ENCODE assay signal across 17 mouse cellular contexts in genomic region chr2:140705278-140705677, GRCm38 (mm10). TPM values are rescaled to one million over a fixed set of nuclear protein-coding genes. Genes with fewer than 3 reads are reported as not detected.
A peak's percentile ranks its signal among the peaks of the same experiment; 100 is the strongest.
DNase-seq lines count a peak whose midpoint lies in the region; ATAC-seq and TF ChIP-seq lines count a peak whose summit lies in the region.
"Had no signal": no experiment of that assay in that cellular context is flagged by ENCODE, and none has a peak within 500 bp of the region (broad histone marks: within the 10 kb centered on the region; RNA-seq: fewer than 3 reads in every experiment).

No protein-coding gene starts in this region.

- H3K9ac ChIP-seq in embryonic facial prominence, embryonic 11.5 days (replicated peaks; ENCODE audit: low read length) = no peak overlapping the region
- no peak overlapping the region for H3K9ac ChIP-seq in hindbrain, embryonic 14.5 days
- no peak overlapping the region for H3K9ac ChIP-seq in midbrain, embryonic 11.5 days (ENCODE audit: low read length)
- H3K9ac ChIP-seq in kidney, embryonic 15.5 days = no peak overlapping the region
- H3K9ac ChIP-seq: liver, embryonic 12.5 days had no signal

- no peaks in the 10 kb centered on the region for H3K27me3 ChIP-seq in embryonic facial prominence, embryonic 11.5 days (ENCODE audit: control insufficient read depth, insufficient read depth, low read length)
- H3K27me3 ChIP-seq in hindbrain, embryonic 14.5 days (ENCODE audit: control insufficient read depth, insufficient read depth, low read length) = no peaks in the 10 kb centered on the region
- no peaks in the 10 kb centered on the region for H3K27me3 ChIP-seq in midbrain, embryonic 11.5 days (ENCODE audit: control insufficient read depth, insufficient read depth, low read length)
- no peaks in the 10 kb centered on the region for H3K27me3 ChIP-seq in kidney, embryonic 15.5 days
- H3K27me3 ChIP-seq: liver, embryonic 12.5 days; megakaryocyte, embryonic 14.5 days had no signal

- H3K4me1 ChIP-seq in embryonic facial prominence, embryonic 11.5 days (ENCODE audit: control insufficient read depth, insufficient read depth, low read length) = 0 out of 2 replicates have a peak, but pooled peaks cover 4% of the 10 kb centered on the region
- H3K4me1 ChIP-seq in hindbrain, embryonic 14.5 days (replicated peaks; ENCODE audit: control insufficient read depth, insufficient read depth, low read length) = peaks cover 13% of the 10 kb centered on the region
- H3K4me1 ChIP-seq in midbrain, embryonic 11.5 days (ENCODE audit: control insufficient read depth, insufficient read depth, low read length) = peaks cover 20% of the 10 kb centered on the region
- peaks cover 4% of the 10 kb centered on the region; the same call in 1 of the 2 replicates for H3K4me1 ChIP-seq in kidney, embryonic 15.5 days
- H3K4me1 ChIP-seq: liver, embryonic 12.5 days; megakaryocyte, embryonic 14.5 days had no signal

- 4% methylated on average over 2 of the region's 2 CpGs for WGBS in embryonic facial prominence, embryonic 11.5 days
- WGBS in hindbrain, embryonic 14.5 days = 7% methylated on average over 2 of the region's 2 CpGs
- WGBS in midbrain, embryonic 11.5 days = 3% methylated on average over 2 of the region's 2 CpGs
- 14% methylated on average over 2 of the region's 2 CpGs for WGBS in kidney, embryonic 15.5 days

- H3K4me2 ChIP-seq in embryonic facial prominence, embryonic 11.5 days (ENCODE audit: low read depth, low read length) = no peak overlapping the region
- H3K4me2 ChIP-seq in hindbrain, embryonic 14.5 days (replicated peaks) = no peak overlapping the region
- H3K4me2 ChIP-seq in midbrain, embryonic 11.5 days = no peak overlapping the region; the same call in 1 of the 2 replicates
- no peak overlapping the region for H3K4me2 ChIP-seq in kidney, embryonic 15.5 days
- H3K4me2 ChIP-seq: liver, embryonic 12.5 days had no signal

- no peak for TF ChIP-seq POLR2A in brain, embryonic 14.5 days (IDR thresholded peaks at IDR 0.05; ENCODE audit: borderline replicate concordance, extremely low read depth, insufficient read depth, insufficient read length, poor library complexity, severe bottlenecking)

- peak; percentile 81 for DNase-seq in brain, embryonic 14.5 days (ENCODE audit: low read depth)
- peak; percentile 62 for DNase-seq in embryonic facial prominence, embryonic 11.5 days (ENCODE audit: low spot score)
- DNase-seq in hindbrain, embryonic 14.5 days (ENCODE audit: low spot score) = peak; percentile 34
- DNase-seq in midbrain, embryonic 11.5 days (ENCODE audit: low spot score, missing footprints) = peak; percentile 93
- DNase-seq in spleen, adult 18-20 months = no peak
- DNase-seq in kidney, postnatal 10 days = no peak
- DNase-seq in heart, postnatal 36 days = no peak
- DNase-seq: adrenal gland, adult 2 months; cerebellum, postnatal 14 days; gastrocnemius, adult 2 months; heart, postnatal 14 days; kidney, adult 11 months; right cerebral cortex, adult 18-20 months had no signal

- TF ChIP-seq CTCF in brain, embryonic 14.5 days (IDR thresholded peaks at IDR 0.05; ENCODE audit: borderline replicate concordance, extremely low read depth, insufficient read depth, insufficient read length) = no peak

- intact Hi-C loops in heart, postnatal 36 days (cut with DNase I) = no loop called here

- H3K9me3 ChIP-seq in embryonic facial prominence, embryonic 11.5 days (replicated peaks; ENCODE audit: control insufficient read depth, low read length) = no peaks in the 10 kb centered on the region
- H3K9me3 ChIP-seq in hindbrain, embryonic 14.5 days (ENCODE audit: control insufficient read depth, low read length) = no peaks in the 10 kb centered on the region
- no peaks in the 10 kb centered on the region for H3K9me3 ChIP-seq in midbrain, embryonic 11.5 days (ENCODE audit: control insufficient read depth, low read length)
- H3K9me3 ChIP-seq in kidney, embryonic 15.5 days (replicated peaks) = no peaks in the 10 kb centered on the region
- H3K9me3 ChIP-seq: liver, embryonic 12.5 days; megakaryocyte, embryonic 14.5 days had no signal

- H3K27ac ChIP-seq in embryonic facial prominence, embryonic 11.5 days (replicated peaks; ENCODE audit: low read depth, low read length) = no peak overlapping the region
- no peak overlapping the region for H3K27ac ChIP-seq in hindbrain, embryonic 14.5 days
- no peak overlapping the region for H3K27ac ChIP-seq in midbrain, embryonic 11.5 days (ENCODE audit: low read depth, low read length)
- H3K27ac ChIP-seq in kidney, embryonic 15.5 days = no peak overlapping the region
- H3K27ac ChIP-seq: gastrocnemius, adult 2 months; liver, embryonic 12.5 days; stomach, postnatal 0 days had no signal

- no peaks in the 10 kb centered on the region for H3K36me3 ChIP-seq in embryonic facial prominence, embryonic 11.5 days (replicated peaks; ENCODE audit: control insufficient read depth, insufficient read depth, low read depth, low read length)
- no peaks in the 10 kb centered on the region for H3K36me3 ChIP-seq in hindbrain, embryonic 14.5 days (replicated peaks; ENCODE audit: control insufficient read depth, insufficient read depth)
- no peaks in the 10 kb centered on the region for H3K36me3 ChIP-seq in midbrain, embryonic 11.5 days (ENCODE audit: control insufficient read depth, insufficient read depth, low read length)
- no peaks in the 10 kb centered on the region for H3K36me3 ChIP-seq in kidney, embryonic 15.5 days
- H3K36me3 ChIP-seq: liver, embryonic 12.5 days had no signal

- no peak overlapping the region for H3K4me3 ChIP-seq in embryonic facial prominence, embryonic 11.5 days (ENCODE audit: low read depth, low read length)
- no peak overlapping the region for H3K4me3 ChIP-seq in hindbrain, embryonic 14.5 days (replicated peaks; ENCODE audit: low read length)
- no peak overlapping the region for H3K4me3 ChIP-seq in midbrain, embryonic 11.5 days (ENCODE audit: low read depth, low read length)
- no peak overlapping the region for H3K4me3 ChIP-seq in kidney, embryonic 15.5 days (replicated peaks)
- H3K4me3 ChIP-seq: gastrocnemius, adult 2 months; liver, embryonic 12.5 days; megakaryocyte, embryonic 14.5 days had no signal

- ATAC-seq in embryonic facial prominence, embryonic 11.5 days (replicated peaks; ENCODE audit: insufficient number of reproducible peaks, low FRiP score, low TSS enrichment, low read depth) = peak; percentile 56; the same call in 1 of the 2 replicates
- no peak for ATAC-seq in hindbrain, embryonic 14.5 days (ENCODE audit: low FRiP score)
- ATAC-seq in midbrain, embryonic 11.5 days (ENCODE audit: low FRiP score) = peak; percentile 72
- ATAC-seq in kidney, embryonic 15.5 days (replicated peaks; ENCODE audit: low FRiP score) = no peak
- ATAC-seq: liver, embryonic 12.5 days had no signal

RNA-seq across cellular contexts. Expression of gene Flrt3, which starts 34.0 kb away (rescaled TPM):
- 13.9 and 18.1 TPM in 2 replicates for polyA plus RNA-seq in brain, embryonic 14.5 days (2012; rRNA removed)
- 111 and 117 TPM in 2 replicates for polyA plus RNA-seq in embryonic facial prominence, embryonic 11.5 days (2014; fragmentation: Nextera tagmentation; extraction: Ambion mirVana)
- 41.3 and 46.4 TPM in 2 replicates for polyA plus RNA-seq in hindbrain, embryonic 14.5 days (2014; fragmentation: Nextera tagmentation; extraction: Ambion mirVana)
- 94.3 and 94.9 TPM in 2 replicates for polyA plus RNA-seq in midbrain, embryonic 11.5 days (2014; fragmentation: Nextera tagmentation; extraction: Ambion mirVana)
- 22.2 and 25.4 TPM in 2 replicates for polyA plus RNA-seq in kidney, embryonic 15.5 days (2015; fragmentation: Nextera tagmentation; extraction: Ambion mirVana)
- under 1 TPM; 0.27 to 0.47 TPM for total RNA-seq in heart, postnatal 36 days (2021)

Comparison
In these comparisons a context has a peak if more than half of its experiments do, and no peak if none do; other contexts are left out.
1. DNase-seq: peak in brain, embryonic 14.5 days (single experiment), embryonic facial prominence, embryonic 11.5 days (single experiment), hindbrain, embryonic 14.5 days (single experiment) and midbrain, embryonic 11.5 days (single experiment); none in spleen, adult 18-20 months (0 of 2), kidney, postnatal 10 days (single experiment) and heart, postnatal 36 days (0 of 2).
2. ATAC-seq: peak in embryonic facial prominence, embryonic 11.5 days (single experiment) and midbrain, embryonic 11.5 days (single experiment); none in hindbrain, embryonic 14.5 days (single experiment) and kidney, embryonic 15.5 days (single experiment).